Mouse (Mus musculus) midbrain, postnatal 0 days (tissue): ENCODE measurements around the gene Chrnb1. TPM values are rescaled to one million over a fixed set of nuclear protein-coding genes. Genes with fewer than 3 reads are reported as not detected.

Experiments used
- ATAC-seq: fragments of 200-750 bp; cut with Nextera tagmentation; 2 replicates; pipeline ENCODE4 v1.8.0; 2017; ENCODE audit warnings: moderate number of reproducible peaks, mild to moderate bottlenecking, moderate TSS enrichment, moderate library complexity; ENCODE audit not compliant: low FRiP score
- DNase-seq: peaks from one replicate; pipeline ENCODE4 v3.0.0-alpha.2; 2015; ENCODE audit warnings: low spot score
- H3K27ac ChIP-seq: fragments of 300-500 bp; sonication (generic); 2 replicates; pipeline ENCODE4 v1.5.1; 2014; ENCODE audit warnings: low read depth, mild to moderate bottlenecking, low read length, mixed read lengths
- H3K27me3 ChIP-seq: fragments of 300-500 bp; sonication (generic); 2 replicates; pipeline ENCODE4 v1.6.1; 2014; ENCODE audit warnings: low read length, control low read depth, mixed read lengths; ENCODE audit not compliant: insufficient read depth
- H3K36me3 ChIP-seq: fragments of 300-500 bp; sonication (generic); 2 replicates; pipeline ENCODE4 v1.6.1; 2014; ENCODE audit warnings: low read length, control low read depth, mixed read lengths; ENCODE audit not compliant: insufficient read depth
- H3K4me1 ChIP-seq: fragments of 300-500 bp; sonication (generic); 2 replicates; pipeline ENCODE4 v1.6.1; 2014; ENCODE audit warnings: mild to moderate bottlenecking, control low read depth, antibody characterized with exemption, low read length, mixed read lengths; ENCODE audit not compliant: insufficient read depth
- H3K4me2 ChIP-seq: fragments of 300-500 bp; sonication (generic); 2 replicates; pipeline ENCODE4 v1.6.1; 2014; ENCODE audit warnings: low read depth, mild to moderate bottlenecking, low read length, mixed read lengths; ENCODE audit not compliant: poor library complexity, severe bottlenecking
- H3K4me3 ChIP-seq: fragments of 300-500 bp; sonication (generic); 2 replicates; pipeline ENCODE4 v1.5.1; 2014; ENCODE audit warnings: low read depth, mild to moderate bottlenecking, low read length, moderate library complexity
- H3K9ac ChIP-seq: fragments of 300-500 bp; sonication (generic); replicated peaks from 2 replicates; pipeline ENCODE4 v1.6.1; 2014; ENCODE audit warnings: mild to moderate bottlenecking, low read length, moderate library complexity, mixed read lengths; ENCODE audit not compliant: poor library complexity, severe bottlenecking
- H3K9me3 ChIP-seq: fragments of 300-500 bp; sonication (generic); 2 replicates; pipeline ENCODE4 v1.6.1; 2016; ENCODE audit warnings: low read length, control low read depth
- CTCF ChIP-seq: IDR thresholded peaks from 2 replicates; pipeline ENCODE4 v1.5.1; 2016; ENCODE audit warnings: antibody characterized with exemption, mild to moderate bottlenecking
- WGBS: fragments of 180-500 bp; shearing (Covaris S2); extraction: QIAGEN DNeasy Blood & Tissue Kit; methylation state at CpG from one replicate; pipeline ENCODE4 v1.1.7; 2014; 5-methylcytosine and 5-hydroxymethylcytosine counted together
- polyA plus RNA-seq: library from polyadenylated mRNA; unstranded; fragments of >200 nt; fragmentation: Nextera tagmentation; extraction: Ambion mirVana; gene quantifications from 2 replicates; pipeline ENCODE4 v1.2.1, GENCODE M21; 2015
- total RNA-seq: library from RNA; depleted of rRNA; stranded (reverse); fragments of >200 nt; gene quantifications from 2 replicates; pipeline ENCODE4 v1.2.3, GENCODE M21; 2014; rRNA removed

Gene Chrnb1
- total RNA-seq (1.5 and 1.6 TPM in 2 replicates), polyA plus RNA-seq (1.1 TPM in 2 replicates)

- DNase-seq: peak; percentile 97
- no peak within 1 kb of the TSS for H3K27ac ChIP-seq
- no peak for TF ChIP-seq CTCF
- H3K9ac ChIP-seq: no peak within 1 kb of the TSS
- 0 out of 2 replicates have a peak, but pooled peaks cover 6% of the 10 kb centered on the region for H3K36me3 ChIP-seq
- peak within 1 kb of the TSS; percentile 80 for H3K4me2 ChIP-seq
- ATAC-seq: peak; percentile 90
- H3K4me1 ChIP-seq: peaks cover 8% of the 10 kb centered on the region; the same call in 1 of the 2 replicates
- peak within 1 kb of the TSS; percentile 40 for H3K4me3 ChIP-seq
- no peaks in the 10 kb centered on the region; the same call in 1 of the 2 replicates for H3K27me3 ChIP-seq
- WGBS: 3% methylated on average over 52 of the region's 52 CpGs
- H3K9me3 ChIP-seq: no peaks in the 10 kb centered on the region
Measured at GRCm38 (mm10) chr11:69795168-69795982, at the start of gene Chrnb1. Gene Chrnb1 (minus strand): TSS chr11:69795943.

- Histone ChIP-seq H3K27ac (peak overlapping the region; percentile 90), H3K9ac (peak overlapping the region; percentile 87), H3K4me2 (peak overlapping the region; percentile 97), H3K27me3 (no peaks in the 10 kb centered on the region), H3K36me3 (peaks cover 3% of the 10 kb centered on the region; the same call in 1 of the 2 replicates), H3K4me3 (peak overlapping the region; percentile 91), H3K4me1 (peaks cover 9% of the 10 kb centered on the region; the same call in 1 of the 2 replicates), H3K9me3 (no peaks in the 10 kb centered on the region)
- no peak for TF ChIP-seq CTCF
- ATAC-seq: no peak
- peak; percentile 35 for DNase-seq
- 0% methylated on average over 7 of the region's 7 CpGs for WGBS
Measured at GRCm38 (mm10) chr11:69838714-69839104, 43.0 kb upstream of the Chrnb1 start.

- Histone ChIP-seq H3K4me3 (peak within 1 kb of the TSS; percentile 91), H3K27me3 (no peaks in the 10 kb centered on the region), H3K9ac (peak within 1 kb of the TSS; percentile 98), H3K36me3 (peaks cover 4% of the 10 kb centered on the region; the same call in 1 of the 2 replicates), H3K27ac (peak within 1 kb of the TSS; percentile 97), H3K9me3 (no peaks in the 10 kb centered on the region), H3K4me1 (peaks cover 11% of the 10 kb centered on the region; the same call in 1 of the 2 replicates), H3K4me2 (peak within 1 kb of the TSS; percentile 97)
- peak; percentile 92 for ATAC-seq
- 1% methylated on average over 34 of the region's 34 CpGs for WGBS
- peak; percentile 100 for DNase-seq
- TF ChIP-seq CTCF: no peak; the same call in 1 of the 2 replicates
Measured at GRCm38 (mm10) chr11:69837952-69838713, 42.4 kb upstream of the Chrnb1 start, which contains the start of gene Tmem256. Gene Tmem256 (plus strand): TSS chr11:69838514.

- Histone ChIP-seq H3K4me1 (peaks cover 11% of the 10 kb centered on the region; the same call in 1 of the 2 replicates), H3K27ac (peak within 1 kb of the TSS; percentile 97), H3K9me3 (no peaks in the 10 kb centered on the region), H3K27me3 (no peaks in the 10 kb centered on the region), H3K4me2 (peak within 1 kb of the TSS; percentile 97), H3K36me3 (peaks cover 8% of the 10 kb centered on the region), H3K9ac (peak within 1 kb of the TSS; percentile 98), H3K4me3 (peak within 1 kb of the TSS; percentile 91)
- DNase-seq: no peak
- peak; percentile 85 for ATAC-seq
- 0% methylated on average over 32 of the region's 32 CpGs for WGBS
- TF ChIP-seq CTCF: peak; percentile 42; the same call in 1 of the 2 replicates
Measured at GRCm38 (mm10) chr11:69837604-69837951, 41.8 kb upstream of the Chrnb1 start, which contains the start of gene Nlgn2. Gene Nlgn2 (minus strand): TSS chr11:69837784.

GRCm38 (mm10) chr11:69836703-69837576, 41.2 kb upstream of the Chrnb1 start:
- ATAC-seq: no peak
- Histone ChIP-seq H3K36me3 (peaks cover 14% of the 10 kb centered on the region), H3K4me3 (peak overlapping the region; percentile 91), H3K27me3 (no peaks in the 10 kb centered on the region), H3K9me3 (no peaks in the 10 kb centered on the region), H3K9ac (peak overlapping the region; percentile 98), H3K4me2 (peak overlapping the region; percentile 97), H3K27ac (peak overlapping the region; percentile 97), H3K4me1 (peaks cover 11% of the 10 kb centered on the region; the same call in 1 of the 2 replicates)
- no peak for TF ChIP-seq CTCF
- under 1% methylated on average over 24 of the region's 52 CpGs for WGBS
- DNase-seq: peak; percentile 51
